Mouse (Mus musculus) ovary, adult 18-20 months (tissue): ENCODE measurements at regions not wholly inside any gene's neighbourhood (a gene's known extent, or its start where the extent isn't known, plus 50 kb on each side); places are given as distances from the start of the nearest gene placed in this dataset.
"Not testable (repeated sequence)": the region's sequence is repeated elsewhere in the genome, so short reads cannot be mapped to it uniquely, and the experiment has no call there.

Experiments used
- DNase-seq: peaks from one replicate; pipeline ENCODE4 v3.0.0; 2022; ENCODE audit warnings: low spot score, mixed read lengths

DNA sequence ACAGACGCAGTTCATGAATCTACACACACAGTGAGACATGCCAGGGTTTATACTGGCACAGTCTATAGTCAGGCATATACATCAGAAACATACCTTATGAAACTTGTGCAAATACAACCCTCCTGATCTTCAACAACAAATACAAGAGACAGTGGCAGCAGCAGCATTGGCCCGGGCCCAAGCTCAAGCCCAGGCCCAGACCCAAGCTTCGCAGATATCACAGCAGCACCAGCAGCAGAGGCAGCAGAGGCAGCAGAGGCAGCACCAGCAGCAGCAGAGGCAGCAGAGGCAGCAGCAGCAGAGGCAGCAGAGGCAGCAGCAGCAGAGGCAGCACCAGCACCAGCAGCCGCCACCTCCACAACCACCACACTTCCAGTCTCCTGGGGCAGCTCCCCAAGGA is 80.0 kb downstream of the Samd9l start:
- no peak for DNase-seq

DNA sequence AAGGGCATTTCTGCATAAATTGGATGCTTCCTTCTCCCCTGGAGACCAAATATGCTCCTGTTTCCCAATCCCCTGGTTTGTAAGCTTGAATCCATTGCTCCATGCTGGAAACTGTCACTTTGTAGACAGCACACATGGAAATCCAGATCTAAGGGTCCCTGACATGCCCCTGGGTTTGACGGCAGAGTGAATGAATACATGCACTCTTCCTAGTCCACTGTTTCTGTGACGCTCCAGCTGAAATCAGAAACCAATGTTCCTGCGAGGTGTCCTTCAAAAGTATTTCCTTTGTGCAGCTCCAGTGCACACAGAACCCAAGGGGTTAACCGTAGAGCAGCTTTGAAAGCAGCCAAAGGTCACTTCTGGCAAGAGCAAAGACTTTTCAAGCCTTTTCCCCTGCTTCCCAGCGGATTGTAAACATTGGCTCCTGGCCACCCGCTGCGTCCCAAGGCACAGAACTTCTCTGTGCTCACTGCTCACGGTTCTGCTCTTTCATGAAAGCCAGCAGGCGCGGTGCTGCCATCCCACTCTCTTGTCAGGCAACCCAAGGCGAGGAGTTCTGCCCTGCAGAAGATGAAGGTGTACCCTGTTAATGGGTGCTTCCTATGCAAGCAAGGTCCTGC is 91.7 kb downstream of the Samd9l start:
- DNase-seq: peak; percentile 6

DNA sequence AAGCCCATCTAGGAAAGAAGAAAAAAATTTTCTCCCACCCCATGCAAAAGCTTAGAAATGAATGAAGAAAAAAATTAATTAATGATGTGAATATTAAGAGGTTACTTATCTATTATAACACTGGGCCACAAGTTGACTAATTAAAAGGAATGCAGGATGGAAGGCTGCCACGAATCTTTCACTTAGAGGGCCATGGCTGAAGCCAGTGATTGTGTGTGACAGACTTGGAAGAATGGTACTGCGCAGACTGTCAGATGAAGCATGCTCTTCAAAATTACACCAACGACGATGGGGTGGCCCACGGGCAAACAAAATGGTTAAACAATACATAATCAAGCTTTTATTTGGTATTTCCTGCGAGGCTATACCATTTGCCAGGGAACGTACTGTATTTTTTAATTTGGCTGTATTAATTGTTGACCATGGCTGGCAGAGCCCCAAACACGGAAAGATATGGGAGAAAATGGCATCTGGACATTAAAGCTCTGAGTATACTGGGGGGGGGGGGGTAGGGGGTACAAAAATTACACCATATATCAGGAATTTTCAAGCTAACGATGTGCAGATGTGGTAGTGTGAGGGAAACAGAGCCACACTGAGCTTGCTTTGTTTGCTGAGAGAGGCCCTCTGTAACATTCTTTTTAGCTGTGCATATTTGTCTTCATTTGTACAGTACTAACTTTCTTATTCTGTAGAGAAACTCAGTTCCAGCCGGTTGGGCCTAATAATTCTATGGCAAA is 94.3 kb downstream of the Samd9l start:
- DNase-seq: not testable (repeated sequence)

DNA sequence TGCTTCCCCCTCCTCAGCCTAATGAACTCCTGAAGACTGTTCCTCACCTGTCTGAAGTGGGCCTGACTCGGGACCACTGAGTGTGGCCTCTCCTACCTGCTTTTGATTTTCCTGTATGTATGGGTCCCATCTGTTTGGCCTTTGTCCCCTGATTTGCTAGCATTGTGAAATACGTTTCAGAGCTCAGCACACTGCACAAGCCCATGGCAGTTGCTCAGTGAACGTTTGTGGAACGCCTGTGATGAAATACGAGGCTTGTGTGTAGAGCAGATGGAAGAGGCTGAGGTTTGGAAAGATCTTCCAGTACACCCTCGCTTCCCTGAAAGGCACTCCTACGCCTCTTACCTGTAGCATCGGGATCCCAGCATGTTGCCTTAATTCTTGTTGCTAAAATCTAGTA is 106.1 kb downstream of the Samd9l start:
- DNase-seq: not testable (repeated sequence)

- DNase-seq: not testable (repeated sequence)
Measured at GRCm38 (mm10) chr6:3291983-3292382, 107.4 kb downstream of the Samd9l start.

DNA sequence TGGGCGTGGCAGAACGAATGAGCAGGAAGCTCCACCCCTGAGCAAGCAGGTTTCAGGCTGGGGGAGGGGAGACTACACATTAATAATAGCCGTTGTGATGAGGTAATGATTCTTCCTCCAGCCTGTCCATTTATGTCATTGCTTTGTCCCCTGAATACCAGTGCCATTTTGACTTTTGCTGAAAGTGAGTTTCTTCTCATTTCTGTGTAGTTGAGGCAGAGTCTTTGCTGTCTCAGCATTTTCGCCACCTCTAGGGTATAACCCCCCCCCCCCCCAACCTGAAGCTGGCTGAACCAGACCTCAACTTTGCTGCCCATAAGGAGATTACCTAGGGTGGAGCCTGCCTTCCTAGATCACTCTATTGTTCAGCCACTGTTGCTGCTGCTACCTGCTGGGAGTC is 130.6 kb downstream of the Samd9l start:
- not testable (repeated sequence) for DNase-seq

- not testable (repeated sequence) for DNase-seq
Measured at GRCm38 (mm10) chr6:3265477-3265876, 133.9 kb downstream of the Samd9l start.
